ENCODE assay signal across 7 mouse cellular contexts in the genomic region with DNA sequence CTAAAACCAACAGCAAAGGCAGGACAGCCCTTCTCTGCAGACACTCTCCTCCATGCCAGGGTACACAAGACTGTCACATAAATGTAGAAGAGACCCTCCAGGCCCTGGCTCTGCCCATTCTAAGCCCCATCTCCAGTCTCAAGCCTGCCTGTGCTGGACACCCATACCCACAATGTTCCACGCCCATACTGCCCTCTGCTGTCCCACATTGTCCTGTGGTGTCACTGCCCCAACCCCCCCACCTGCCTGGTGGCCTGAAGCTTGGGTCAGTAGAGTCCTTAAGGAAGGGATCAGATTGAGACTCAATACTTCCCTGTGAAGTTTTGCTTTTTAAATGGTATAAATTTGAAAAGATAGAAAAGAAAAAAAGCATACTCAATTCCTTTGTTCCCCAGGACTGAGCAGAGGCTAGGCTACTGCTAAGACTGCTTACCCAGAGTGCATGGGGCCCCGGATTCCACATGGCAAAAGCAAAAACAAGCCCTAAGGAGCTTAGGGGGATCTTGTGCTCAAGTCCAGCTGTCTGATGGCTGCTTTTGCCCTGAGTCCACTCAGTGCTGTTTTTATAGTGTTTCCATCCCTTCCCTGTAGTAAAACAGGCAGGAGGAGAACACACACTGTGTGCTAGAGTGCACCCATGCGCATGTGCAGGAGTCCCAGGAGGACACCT. TPM values are rescaled to one million over a fixed set of nuclear protein-coding genes. Genes with fewer than 3 reads are reported as not detected.
DNase-seq lines count a peak whose midpoint lies in the region; ATAC-seq and TF ChIP-seq lines count a peak whose summit lies in the region.

No protein-coding gene starts in this region.

- H3K4me2 ChIP-seq in intestine, postnatal 0 days (replicated peaks; ENCODE audit: low read depth) = no peak overlapping the region
- H3K4me2 ChIP-seq in intestine, embryonic 16.5 days (ENCODE audit: low read depth, low read length) = no peak overlapping the region

- H3K4me3 ChIP-seq in intestine, postnatal 0 days (ENCODE audit: low read depth, low read length) = no peak overlapping the region
- H3K4me3 ChIP-seq in intestine, embryonic 16.5 days (ENCODE audit: low read length) = no peak overlapping the region
- no peak overlapping the region for H3K4me3 ChIP-seq in MEL (ENCODE audit: control insufficient read depth in 1 of 2, insufficient read depth in 1 of 2, low read depth in 2 of 2, low read length in 2 of 2)

- no peaks in the 10 kb centered on the region for H3K9me3 ChIP-seq in intestine, postnatal 0 days (ENCODE audit: control insufficient read depth)
- H3K9me3 ChIP-seq in intestine, embryonic 16.5 days (ENCODE audit: control insufficient read depth, low read length) = no peaks in the 10 kb centered on the region
- no peaks in the 10 kb centered on the region for H3K9me3 ChIP-seq in MEL (replicated peaks; ENCODE audit: insufficient read depth, low read length)

- H3K79me2 ChIP-seq in MEL (ENCODE audit: control insufficient read depth, insufficient read depth, low read length, poor library complexity) = no peaks in the 10 kb centered on the region

- peak; percentile 57 for TF ChIP-seq CTCF in intestine, postnatal 0 days (IDR thresholded peaks at IDR 0.05; ENCODE audit: low read depth)
- peak in 2 of 3 experiments; percentile 27 to 29; a peak in 3 of 6 replicates for TF ChIP-seq CTCF in MEL (IDR thresholded peaks at IDR 0.05 in 2 of 3, conservative IDR thresholded peaks at IDR 0.05 in 1 of 3; ENCODE audit: control insufficient read depth in 1 of 3, insufficient read depth in 1 of 3, low read depth in 2 of 3, low read length in 3 of 3, poor library complexity in 1 of 3, severe bottlenecking in 1 of 3)

- DNase-seq in B cell, adult 2 months = peak; percentile 13 to 27
- no peak for DNase-seq in MEL (ENCODE audit: low read depth, low spot score)
- DNase-seq in kidney, postnatal 10 days = peak; percentile 67
- DNase-seq in urinary bladder, postnatal 4 days (ENCODE audit: low spot score in 2 of 2) = no peak
- DNase-seq in thymus, adult 18-20 months = no peak

- ATAC-seq in intestine, postnatal 0 days = no peak
- ATAC-seq in intestine, embryonic 16.5 days = no peak

- WGBS in intestine, postnatal 0 days = 81% methylated on average over 3 of the region's 3 CpGs
- whole genome bisulfite sequencing in intestine, embryonic 16.5 days = 90% methylated on average over 3 of the region's 3 CpGs

- H3K27me3 ChIP-seq in intestine, postnatal 0 days (replicated peaks; ENCODE audit: control insufficient read depth, insufficient read depth, low read length) = no peaks in the 10 kb centered on the region
- H3K27me3 ChIP-seq in intestine, embryonic 16.5 days (replicated peaks; ENCODE audit: control insufficient read depth, insufficient read depth, low read length) = no peaks in the 10 kb centered on the region
- no peaks in the 10 kb centered on the region for H3K27me3 ChIP-seq in MEL (ENCODE audit: control insufficient read depth in 1 of 2, insufficient read depth in 2 of 2, low read length in 2 of 2)

- no peaks in the 10 kb centered on the region for H3K4me1 ChIP-seq in intestine, postnatal 0 days (replicated peaks; ENCODE audit: control insufficient read depth, insufficient read depth, low read length)
- H3K4me1 ChIP-seq in intestine, embryonic 16.5 days (ENCODE audit: control insufficient read depth, insufficient read depth, low read length) = peaks cover 7% of the 10 kb centered on the region
- no peaks in the 10 kb centered on the region for H3K4me1 ChIP-seq in MEL (ENCODE audit: control insufficient read depth in 1 of 2, insufficient read depth in 2 of 2, low read length in 2 of 2)

- no peak overlapping the region for H3K9ac ChIP-seq in intestine, postnatal 0 days (ENCODE audit: low read depth, low read length)
- H3K9ac ChIP-seq in intestine, embryonic 16.5 days (ENCODE audit: low read depth, low read length) = no peak overlapping the region
- no peak overlapping the region for H3K9ac ChIP-seq in MEL (ENCODE audit: control insufficient read depth, low read depth, low read length, poor library complexity, severe bottlenecking)

- TF ChIP-seq EP300 in MEL (IDR thresholded peaks at IDR 0.05; ENCODE audit: low read depth in 1 of 2, low read length in 2 of 2) = no peak

- TF ChIP-seq POLR2A in MEL (IDR thresholded peaks at IDR 0.05; ENCODE audit: control insufficient read depth in 1 of 2, insufficient read depth in 1 of 2, low read depth in 1 of 2, low read length in 2 of 2, poor library complexity in 1 of 2) = no peak

- TF ChIP-seq RAD21 in MEL (IDR thresholded peaks at IDR 0.05; ENCODE audit: low read depth, low read length) = no peak; the same call in 1 of the 2 replicates

- H3K27ac ChIP-seq in intestine, postnatal 0 days (ENCODE audit: low read depth, low read length) = no peak overlapping the region
- H3K27ac ChIP-seq in intestine, embryonic 16.5 days (ENCODE audit: low read length) = no peak overlapping the region
- H3K27ac ChIP-seq in MEL (ENCODE audit: control insufficient read depth, low read depth, low read length) = no peak overlapping the region

- H3K36me3 ChIP-seq in intestine, postnatal 0 days (ENCODE audit: control insufficient read depth, insufficient read depth) = no peaks in the 10 kb centered on the region; the same call in 1 of the 2 replicates
- H3K36me3 ChIP-seq in intestine, embryonic 16.5 days (ENCODE audit: control insufficient read depth, insufficient read depth, low read length) = no peaks in the 10 kb centered on the region
- H3K36me3 ChIP-seq in MEL (ENCODE audit: control insufficient read depth in 1 of 2, insufficient read depth in 2 of 2, low read length in 2 of 2) = no peaks in the 10 kb centered on the region

TF ChIP-seq in MEL, 35 proteins besides CTCF, POLR2A, EP300 and RAD21:
- 0 out of 2 replicates have a peak, but pooled peaks have one; percentile 22 for TF ChIP-seq SMC3 (IDR thresholded peaks at IDR 0.05; ENCODE audit: low read depth, low read length)
- no peak for TF ChIP-seq CHD1 (IDR thresholded peaks at IDR 0.05; ENCODE audit: low read depth, low read length)
- TF ChIP-seq USF1 (IDR thresholded peaks at IDR 0.05; ENCODE audit: low read depth, low read length) = no peak
- no peak for TF ChIP-seq ETS1 (IDR thresholded peaks at IDR 0.05; ENCODE audit: low read depth, low read length)

RNA-seq across cellular contexts. Expression of gene Mok, which starts 34.3 kb away (rescaled TPM):
- polyA plus RNA-seq in intestine, postnatal 0 days (2015; fragmentation: Nextera tagmentation; extraction: Ambion mirVana) = 0.80 and 0.85 TPM in 2 replicates
- polyA plus RNA-seq in intestine, embryonic 16.5 days (2015; fragmentation: Nextera tagmentation; extraction: Ambion mirVana) = 1.7 and 2.9 TPM in 2 replicates
- total RNA-seq in MEL (2012; rRNA removed) = 0.39 and 1.2 TPM in 2 replicates
- polyA plus RNA-seq in MEL (2012; ENCODE audit: insufficient read depth in 1 of 2, insufficient read length in 2 of 2, low read depth in 1 of 2, low replicate concordance in 2 of 2, missing spikeins in 1 of 2) = 1 to 10 TPM in 1 of 2 experiments, not detected in 1; 1.6 TPM

RNA-seq across cellular contexts. Expression of gene Zfp839, which starts 43.6 kb away (rescaled TPM):
- polyA plus RNA-seq in intestine, postnatal 0 days (2015; fragmentation: Nextera tagmentation; extraction: Ambion mirVana) = 1.6 and 2.3 TPM in 2 replicates
- 3.7 and 4.9 TPM in 2 replicates for polyA plus RNA-seq in intestine, embryonic 16.5 days (2015; fragmentation: Nextera tagmentation; extraction: Ambion mirVana)
- total RNA-seq in MEL (2012; rRNA removed) = 2.7 and 4.2 TPM in 2 replicates
- polyA plus RNA-seq in MEL (2012; ENCODE audit: insufficient read depth in 1 of 2, insufficient read length in 2 of 2, low read depth in 1 of 2, low replicate concordance in 2 of 2, missing spikeins in 1 of 2) = 1 to 10 TPM in 1 of 2 experiments, not detected in 1; 5.0 TPM

Comparison
In these comparisons a context has a peak if more than half of its experiments do, and no peak if none do; other contexts are left out.
1. DNase-seq: peak in B cell, adult 2 months (2 of 2) and kidney, postnatal 10 days (single experiment); none in MEL (single experiment), urinary bladder, postnatal 4 days (0 of 2) and thymus, adult 18-20 months (0 of 2).